Mouse (Mus musculus) c-Kit-positive CD71-negative TER-119-negative erythroid progenitor cells, embryonic 14.5 days (primary cell): ENCODE measurements around the gene Aldh1b1.

Experiments used
- DNase-seq: peaks from one replicate; pipeline ENCODE4 v3.0.0-alpha.2; 2013; ENCODE audit warnings: low read depth

Gene Aldh1b1

DNA sequence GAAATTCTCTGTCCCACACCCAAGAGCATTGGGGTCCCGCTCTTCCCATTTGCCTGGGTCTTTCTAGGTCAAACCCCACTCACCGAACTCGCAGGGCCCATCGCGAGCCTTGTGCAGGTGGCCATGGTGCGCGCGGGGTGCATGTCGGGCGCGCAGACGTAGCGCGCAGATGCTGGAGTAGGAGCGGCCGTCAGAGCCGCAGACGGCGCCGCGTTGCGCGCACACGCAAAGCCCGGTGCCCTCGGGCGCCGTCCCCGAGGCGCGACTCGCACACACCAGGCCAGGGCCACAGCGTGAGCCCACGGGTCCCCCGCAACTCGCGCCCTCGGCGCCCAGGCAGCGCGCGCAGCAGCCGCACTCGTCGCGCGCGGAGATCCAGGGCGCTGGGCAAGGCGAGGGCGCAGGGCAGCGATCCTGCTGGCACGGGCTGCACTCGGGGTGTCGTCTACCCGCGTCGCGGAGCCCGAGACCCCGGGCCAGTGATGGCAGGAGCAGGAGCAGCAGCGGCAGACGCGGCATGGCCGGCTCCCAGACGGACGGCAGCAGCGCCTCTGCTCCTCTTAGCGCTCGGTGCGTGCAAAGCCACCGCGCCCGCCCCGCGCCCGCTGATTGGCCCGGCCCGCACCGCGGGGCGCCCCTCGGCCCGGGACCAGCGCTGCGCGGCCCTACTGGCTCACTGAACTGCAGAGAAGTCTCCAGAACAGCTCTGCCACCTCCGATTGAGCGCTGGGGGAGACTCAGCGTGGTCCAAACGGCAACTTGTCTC is 27.6 kb downstream of the Aldh1b1 start, which contains the start of gene Igfbpl1:
Igfbpl1 (minus strand) TSS at position 649 of the 766 bp plus-strand sequence.
- no peak for DNase-seq

DNA sequence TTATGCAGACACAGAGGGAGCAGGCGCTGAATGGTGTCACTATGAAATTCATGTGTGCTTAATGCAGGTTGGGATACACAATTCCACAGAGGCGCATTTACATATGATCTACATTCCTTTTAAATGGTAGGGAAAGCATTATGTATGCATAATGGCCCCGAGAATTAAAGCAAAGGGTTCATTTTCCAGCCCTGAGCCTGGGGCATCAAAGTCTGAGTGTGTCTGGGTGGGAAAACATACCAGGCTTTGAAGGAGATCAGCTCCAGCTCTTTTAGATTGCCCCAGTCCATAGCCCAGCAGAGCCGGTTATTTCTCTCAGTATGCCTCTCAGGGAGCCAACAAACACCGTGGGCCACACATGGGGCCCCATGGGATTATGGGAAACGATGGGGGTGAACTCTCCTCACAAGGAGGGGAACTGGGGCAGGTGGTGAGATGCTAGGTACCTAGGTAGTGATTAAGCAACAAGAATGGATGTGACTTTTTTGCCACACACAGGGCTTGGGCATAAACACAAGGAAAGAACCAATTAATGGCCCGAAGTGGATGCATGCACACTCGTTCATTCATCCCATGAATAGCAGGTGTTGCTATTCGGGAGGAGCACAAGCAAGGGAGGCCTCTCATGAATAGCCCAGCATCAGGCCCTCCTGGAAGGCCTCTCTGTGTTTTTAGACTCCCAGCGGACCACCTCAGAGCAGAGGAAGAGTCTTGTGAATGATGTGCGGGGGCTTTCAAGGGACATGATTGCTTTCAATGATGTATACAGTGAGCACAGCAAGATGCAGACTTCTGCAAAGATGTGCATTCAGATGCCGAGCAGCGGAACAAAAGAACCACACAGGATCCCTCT is 31.3 kb downstream of the Aldh1b1 start:
- DNase-seq = no peak

DNA sequence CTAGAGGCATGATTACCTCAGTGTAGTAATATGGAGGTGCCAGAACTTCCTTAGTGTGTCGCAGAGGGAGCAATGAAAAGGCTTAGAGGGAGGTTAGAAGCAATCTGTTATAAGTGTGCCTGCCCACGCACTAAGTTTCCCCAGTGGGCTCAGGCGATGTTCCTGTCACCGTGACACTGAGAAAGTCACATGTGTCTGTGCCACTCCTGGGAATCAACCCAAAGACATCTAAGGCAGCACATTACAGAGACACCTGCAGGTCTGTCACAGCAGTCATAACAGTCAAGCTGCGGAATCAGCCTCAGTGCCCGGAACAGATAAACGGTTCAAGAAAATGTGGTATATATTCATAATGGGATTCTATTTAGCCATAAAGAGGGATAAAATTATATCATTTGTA is 33.2 kb downstream of the Aldh1b1 start:
- no peak for DNase-seq

DNA sequence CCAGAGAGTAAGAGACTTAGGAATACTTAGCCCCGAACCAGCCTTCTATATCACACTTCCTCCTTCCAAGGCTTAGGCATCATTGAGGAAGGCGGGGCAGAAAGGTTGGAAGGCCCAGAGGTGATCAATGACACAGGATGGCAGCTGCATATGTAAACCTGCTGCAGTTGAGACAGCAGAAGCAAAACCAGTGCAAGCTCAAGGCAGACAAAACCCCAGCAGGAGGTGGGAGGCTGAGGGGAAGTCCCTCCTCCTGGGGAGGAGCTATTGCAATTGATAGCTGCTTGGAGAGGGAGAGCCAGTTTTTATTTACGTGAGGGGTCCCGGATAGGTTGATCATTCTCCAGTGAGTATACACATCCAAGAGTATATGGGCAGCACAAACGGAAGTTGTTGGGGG is 34.6 kb downstream of the Aldh1b1 start:
- no peak for DNase-seq

DNA sequence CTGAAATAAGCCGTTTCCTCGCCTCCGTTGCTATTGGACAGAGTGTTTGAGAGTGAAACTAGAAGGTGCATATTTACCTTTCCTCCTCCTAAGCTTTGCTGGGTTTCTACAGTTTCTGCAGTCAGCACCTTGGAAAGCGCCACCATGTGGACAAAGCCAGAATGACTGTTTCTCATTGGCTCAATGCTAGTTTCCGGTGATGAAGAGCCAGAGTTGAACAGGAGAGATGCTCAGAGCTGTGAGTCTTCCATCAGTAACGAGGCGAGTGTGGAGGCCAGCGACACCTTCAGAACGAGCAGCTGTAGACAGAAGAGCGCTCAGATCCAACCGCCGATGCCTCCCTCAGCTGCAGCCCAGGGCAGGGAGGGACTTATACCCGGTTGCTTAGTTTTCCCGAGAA is 45.5 kb downstream of the Aldh1b1 start:
- peak; percentile 51 for DNase-seq

DNA sequence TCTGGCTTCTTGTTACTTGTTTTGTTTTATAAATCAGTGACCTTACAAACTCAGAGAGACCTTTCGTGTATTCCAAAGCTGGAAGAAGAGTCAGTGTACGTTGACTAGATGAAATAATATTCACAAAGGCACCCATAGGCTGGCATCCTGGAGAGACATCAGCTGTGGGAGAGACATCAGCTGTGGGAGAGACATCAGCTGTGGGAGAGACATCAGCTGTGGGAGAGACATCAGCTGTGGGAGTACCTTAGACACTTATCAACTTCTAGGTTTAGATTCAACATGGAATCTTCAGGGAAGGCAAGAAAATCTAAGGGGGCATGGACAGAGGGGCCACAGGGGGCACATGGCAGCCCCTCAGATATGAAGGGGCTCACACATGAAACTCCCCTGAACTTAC is 47.4 kb downstream of the Aldh1b1 start:
- no peak for DNase-seq

DNA sequence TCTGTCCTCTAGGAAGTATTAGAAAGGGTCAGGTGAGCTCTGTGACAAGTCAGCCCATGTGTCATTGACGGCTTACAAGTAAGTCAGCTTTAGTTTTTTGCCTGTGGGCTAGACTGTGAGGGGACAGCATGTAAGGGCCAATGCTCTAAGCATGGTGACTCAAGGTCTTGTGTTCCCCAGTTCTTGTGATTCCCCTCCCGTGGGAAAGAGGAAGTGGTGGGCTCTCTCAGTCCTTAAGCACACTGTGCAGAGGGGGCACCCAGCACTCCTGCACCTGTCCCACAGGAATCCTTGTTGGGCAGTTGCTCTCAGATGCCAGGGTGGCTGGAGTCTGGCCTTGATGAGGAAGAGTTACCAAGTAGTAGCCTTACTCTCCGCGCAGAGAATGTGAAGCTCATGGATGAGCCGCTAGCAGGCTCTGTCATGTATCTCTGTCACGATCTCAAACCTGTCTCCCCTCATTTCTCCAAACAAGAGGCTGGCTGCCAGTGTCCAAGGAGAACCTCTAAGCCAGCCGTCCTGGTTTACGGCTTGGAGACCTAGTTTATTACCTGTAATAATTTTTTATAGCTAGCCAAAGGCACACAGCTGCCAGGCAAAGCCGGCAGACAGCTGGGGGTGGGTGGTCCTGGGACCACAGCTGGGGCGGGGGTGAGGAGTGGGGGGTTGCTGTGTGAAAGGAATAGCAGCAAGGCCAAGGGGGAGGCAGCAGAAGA is 49.4 kb downstream of the Aldh1b1 start, which contains the start of gene Stra6l:
Stra6l (plus strand) TSS at position 556 of the 716 bp plus-strand sequence.
- peak; percentile 17 for DNase-seq

DNA sequence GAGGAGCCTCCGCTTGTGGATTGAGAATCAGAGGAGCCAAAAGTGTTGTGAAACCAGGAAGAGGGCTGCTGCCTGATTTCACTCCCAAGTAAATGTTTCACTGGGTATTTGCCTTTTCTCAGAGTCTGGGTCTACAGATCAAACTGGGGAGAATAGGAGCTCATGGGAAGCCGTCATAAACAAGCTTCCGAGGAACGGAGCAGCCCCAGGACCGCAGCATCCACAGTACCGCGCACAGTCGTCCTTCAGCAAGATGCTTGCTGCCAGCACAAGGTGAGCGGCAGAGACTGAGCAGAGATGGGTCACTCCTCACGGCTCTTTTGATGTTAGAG is 50.0 kb downstream of the Aldh1b1 start:
- no peak for DNase-seq

DNA sequence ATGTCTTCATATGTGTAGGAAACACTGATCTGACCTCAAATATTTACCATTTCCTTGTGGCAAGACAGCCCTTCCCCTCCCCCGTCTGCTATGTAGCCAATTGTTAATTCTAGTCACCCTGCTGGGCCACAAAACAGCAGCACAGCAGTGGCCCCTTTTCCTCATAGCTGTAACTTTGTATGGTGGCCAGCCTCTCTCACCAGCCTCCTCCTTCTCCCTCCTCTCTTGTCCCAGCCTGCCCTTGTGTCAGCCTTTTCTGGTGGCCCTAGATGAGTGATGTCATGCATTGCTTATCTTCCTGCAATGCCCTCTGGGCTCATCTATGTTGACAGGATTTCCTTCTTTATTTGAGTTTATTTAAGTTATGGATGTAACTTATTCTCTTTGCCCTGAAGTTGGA is 50.6 kb downstream of the Aldh1b1 start:
- no peak for DNase-seq

DNA sequence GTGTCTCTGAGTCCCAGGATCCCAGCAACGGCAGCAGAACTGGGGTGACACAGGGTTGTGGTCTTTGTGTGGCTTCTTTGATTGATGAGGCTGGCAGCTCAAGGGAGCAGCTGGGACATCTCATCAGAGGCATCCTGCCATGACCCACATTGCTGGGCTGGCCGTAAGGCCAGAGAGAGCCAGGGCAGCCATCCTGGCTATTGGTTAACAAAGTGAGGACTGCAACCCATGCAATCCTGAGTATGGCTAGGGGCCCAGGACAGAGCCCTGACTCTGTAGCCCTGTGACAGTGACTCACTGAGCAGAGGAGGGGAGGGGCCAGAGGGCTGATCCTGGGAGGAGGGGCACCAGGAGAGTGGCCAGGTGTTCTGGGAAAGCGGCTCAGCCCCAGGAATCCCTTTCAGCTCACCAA is 52.8 kb downstream of the Aldh1b1 start:
- no peak for DNase-seq

DNA sequence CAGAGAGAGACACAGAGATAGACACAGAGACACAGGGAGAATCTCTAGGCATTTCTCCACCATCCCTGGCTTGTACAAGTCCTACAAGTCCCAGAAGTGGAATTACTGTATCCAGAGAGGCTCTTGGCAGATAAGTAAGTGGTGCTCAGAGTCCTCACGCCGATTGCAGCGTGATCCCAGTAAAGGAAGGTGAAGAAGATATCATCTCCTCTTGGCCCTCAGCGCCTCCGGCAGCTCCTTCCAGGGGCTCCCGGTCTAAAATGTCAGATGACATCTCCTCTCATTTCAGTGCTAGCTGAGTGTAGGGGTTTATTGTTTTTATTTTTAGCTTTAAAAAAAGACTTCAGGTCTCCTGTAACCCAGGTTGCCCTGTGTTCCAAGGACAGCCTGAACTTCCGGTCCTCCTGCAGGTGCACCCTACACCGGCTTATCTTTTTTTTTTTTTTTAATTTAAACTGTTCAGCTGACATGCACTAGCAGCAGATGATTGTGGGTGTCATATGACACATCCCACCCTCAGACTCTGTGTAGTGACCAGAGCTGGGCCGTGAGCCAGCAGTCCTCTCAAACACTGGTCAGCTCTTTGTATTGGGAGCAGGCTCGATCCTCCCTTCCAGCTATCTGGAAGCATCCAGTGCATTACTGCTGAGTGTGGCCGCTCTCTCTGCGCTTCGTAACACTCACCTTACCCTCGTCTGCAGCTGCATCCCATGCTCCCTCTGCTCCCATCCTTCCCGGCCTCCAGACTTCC is 54.8 kb downstream of the Aldh1b1 start:
- no peak for DNase-seq
